8 mouse cellular contexts compared by ENCODE assay signal in the genomic region with DNA sequence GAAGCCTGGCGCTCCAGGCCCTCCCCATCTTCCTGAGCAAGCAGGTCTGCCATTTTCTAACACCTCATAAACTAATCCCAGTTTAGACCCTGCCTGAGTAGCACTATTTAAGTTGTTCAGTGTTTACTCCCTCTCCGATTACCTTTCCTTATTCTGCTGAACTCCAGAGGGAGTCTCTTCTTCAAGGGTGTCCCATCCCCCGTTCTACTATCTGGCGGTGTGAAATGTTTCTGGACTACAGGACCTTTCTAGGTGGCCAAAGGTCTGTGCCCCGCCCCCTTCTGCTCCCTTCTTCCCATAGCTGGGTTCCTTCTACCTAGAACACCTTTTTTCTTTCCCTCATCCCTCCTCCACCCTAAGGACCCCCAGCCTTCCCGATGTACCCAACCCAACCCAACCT. TPM values are rescaled to one million over a fixed set of nuclear protein-coding genes. Genes with fewer than 3 reads are reported as not detected.
DNase-seq lines count a peak whose midpoint lies in the region; ATAC-seq and TF ChIP-seq lines count a peak whose summit lies in the region.

No protein-coding gene starts in this region.

- no peaks in the 10 kb centered on the region for H3K36me3 ChIP-seq in heart, embryonic 11.5 days (ENCODE audit: control insufficient read depth, insufficient read depth, low read length)
- H3K36me3 ChIP-seq in heart, adult 2 months (ENCODE audit: control insufficient read depth, insufficient read depth, low read length): no peaks in the 10 kb centered on the region
- H3K36me3 ChIP-seq in embryonic facial prominence, embryonic 10.5 days (replicated peaks): no peaks in the 10 kb centered on the region
- no peaks in the 10 kb centered on the region for H3K36me3 ChIP-seq in midbrain, embryonic 13.5 days

- H3K4me2 ChIP-seq in heart, embryonic 11.5 days: peak overlapping the region; percentile 99
- H3K4me2 ChIP-seq in midbrain, embryonic 13.5 days (replicated peaks): peak overlapping the region; percentile 95

- intact Hi-C loops in heart, adult 2 months (cut with DNase I): no loop called here

- no peaks in the 10 kb centered on the region for H3K79me2 ChIP-seq in heart, adult 2 months (replicated peaks; ENCODE audit: control insufficient read depth, insufficient read depth, low read length)

- H3K27ac ChIP-seq in heart, embryonic 11.5 days (ENCODE audit: low read depth, low read length): no peak overlapping the region
- no peak overlapping the region for H3K27ac ChIP-seq in heart, adult 2 months
- no peak overlapping the region for H3K27ac ChIP-seq in embryonic facial prominence, embryonic 10.5 days (replicated peaks)
- H3K27ac ChIP-seq in midbrain, embryonic 13.5 days: 0 out of 2 replicates have a peak overlapping the region, but pooled peaks have one; percentile 84

- H3K4me3 ChIP-seq in heart, embryonic 11.5 days (ENCODE audit: low read depth, low read length): peak overlapping the region; percentile 65
- H3K4me3 ChIP-seq in heart, adult 2 months: no peak overlapping the region
- peak overlapping the region; percentile 78 for H3K4me3 ChIP-seq in embryonic facial prominence, embryonic 10.5 days
- peak overlapping the region; percentile 70 for H3K4me3 ChIP-seq in midbrain, embryonic 13.5 days (replicated peaks)

- H3K9me3 ChIP-seq in heart, embryonic 11.5 days (replicated peaks; ENCODE audit: control insufficient read depth, low read length): no peaks in the 10 kb centered on the region
- no peaks in the 10 kb centered on the region for H3K9me3 ChIP-seq in embryonic facial prominence, embryonic 10.5 days
- no peaks in the 10 kb centered on the region for H3K9me3 ChIP-seq in midbrain, embryonic 13.5 days

- H3K27me3 ChIP-seq in heart, embryonic 11.5 days (ENCODE audit: control insufficient read depth, insufficient read depth, low read length): peaks cover 26% of the 10 kb centered on the region
- no peaks in the 10 kb centered on the region for H3K27me3 ChIP-seq in heart, adult 2 months (ENCODE audit: control insufficient read depth, insufficient read depth, low read length)
- H3K27me3 ChIP-seq in embryonic facial prominence, embryonic 10.5 days (replicated peaks; ENCODE audit: low read depth, poor library complexity, severe bottlenecking): peaks cover 75% of the 10 kb centered on the region
- H3K27me3 ChIP-seq in midbrain, embryonic 13.5 days: peaks cover 43% of the 10 kb centered on the region

- TF ChIP-seq CTCF in heart, adult 2 months (IDR thresholded peaks at IDR 0.05): no peak

- no peak for TF ChIP-seq EP300 in heart, adult 2 months (IDR thresholded peaks at IDR 0.05; ENCODE audit: insufficient read depth, low read depth, low read length)

- WGBS in heart, embryonic 11.5 days (ENCODE audit: insufficient replicate concordance): 12% methylated on average over 6 of the region's 6 CpGs
- WGBS in heart, adult 2 months: 60% methylated on average over 6 of the region's 6 CpGs
- 9% methylated on average over 6 of the region's 6 CpGs for WGBS in embryonic facial prominence, embryonic 10.5 days
- WGBS in midbrain, embryonic 13.5 days: 9% methylated on average over 6 of the region's 6 CpGs

- peaks cover 10% of the 10 kb centered on the region; the same call in 1 of the 2 replicates for H3K4me1 ChIP-seq in heart, embryonic 11.5 days (ENCODE audit: control insufficient read depth, insufficient read depth, low read length)
- H3K4me1 ChIP-seq in heart, adult 2 months (ENCODE audit: control insufficient read depth, insufficient read depth, low read length): peaks cover 8% of the 10 kb centered on the region
- peaks cover 38% of the 10 kb centered on the region for H3K4me1 ChIP-seq in embryonic facial prominence, embryonic 10.5 days
- H3K4me1 ChIP-seq in midbrain, embryonic 13.5 days (replicated peaks): peaks cover 27% of the 10 kb centered on the region

- no peak for ATAC-seq in heart, embryonic 11.5 days (replicated peaks; ENCODE audit: insufficient number of reproducible peaks, low FRiP score, low TSS enrichment)
- no peak for ATAC-seq in midbrain, embryonic 13.5 days

- no peak for DNase-seq in heart, adult 2 months
- no peak for DNase-seq in embryonic facial prominence, embryonic 10.5 days (ENCODE audit: low spot score)
- DNase-seq in kidney, adult 18-20 months: peak; percentile 27
- no peak for DNase-seq in Muller cell, postnatal 12 days (ENCODE audit: inconsistent ontology term)
- DNase-seq in frontal cortex, postnatal 36 days (ENCODE audit: low spot score in 2 of 2): no peak
- no peak for DNase-seq in frontal cortex, postnatal 14 days (ENCODE audit: low spot score in 2 of 2)

- no peak for TF ChIP-seq POLR2A in heart, adult 2 months (IDR thresholded peaks at IDR 0.05; ENCODE audit: insufficient read depth, low read depth, low read length)

- no peak overlapping the region for H3K9ac ChIP-seq in heart, embryonic 11.5 days (ENCODE audit: low read depth, low read length)
- H3K9ac ChIP-seq in heart, adult 2 months (ENCODE audit: low read depth, low read length): no peak overlapping the region
- 0 out of 2 replicates have a peak overlapping the region, but pooled peaks have one; percentile 86 for H3K9ac ChIP-seq in midbrain, embryonic 13.5 days (replicated peaks)

RNA-seq across cellular contexts. Expression of gene Phf21a, which starts 32.6 kb away (rescaled TPM):
- 18.8 and 25.5 TPM in 2 replicates for polyA plus RNA-seq in heart, embryonic 11.5 days (2014; fragmentation: Nextera tagmentation; extraction: Ambion mirVana)
- total RNA-seq in heart, adult 2 months (2021): 10 to 100 TPM; 26.4 to 30.2 TPM
- 27.6 and 29.5 TPM in 2 replicates for polyA plus RNA-seq in heart, adult 2 months (2012; rRNA removed)
- 41.3 and 42.3 TPM in 2 replicates for polyA plus RNA-seq in embryonic facial prominence, embryonic 10.5 days (2016; fragmentation: Nextera tagmentation; extraction: Ambion mirVana)
- polyA plus RNA-seq in midbrain, embryonic 13.5 days (2015; fragmentation: Nextera tagmentation; extraction: Ambion mirVana): 44.6 and 48.8 TPM in 2 replicates

RNA-seq across cellular contexts. Expression of gene Creb3l1, which starts 36.0 kb away (rescaled TPM):
- 8.2 TPM in 2 replicates for polyA plus RNA-seq in heart, embryonic 11.5 days (2014; fragmentation: Nextera tagmentation; extraction: Ambion mirVana)
- total RNA-seq in heart, adult 2 months (2021): 1 to 10 TPM; 3.8 to 5.8 TPM
- polyA plus RNA-seq in heart, adult 2 months (2012; rRNA removed): 3.3 and 4.5 TPM in 2 replicates
- 0.93 and 1.0 TPM in 2 replicates for polyA plus RNA-seq in embryonic facial prominence, embryonic 10.5 days (2016; fragmentation: Nextera tagmentation; extraction: Ambion mirVana)
- polyA plus RNA-seq in midbrain, embryonic 13.5 days (2015; fragmentation: Nextera tagmentation; extraction: Ambion mirVana): 0.98 and 1.2 TPM in 2 replicates
